Mouse (Mus musculus) stomach, postnatal 0 days (tissue): ENCODE measurements around the gene Rab17. TPM values are rescaled to one million over a fixed set of nuclear protein-coding genes. Genes with fewer than 3 reads are reported as not detected.

ENCODE experiments used
- ATAC-seq: fragments of 200-750 bp; cut with Nextera tagmentation; 2 replicates; pipeline ENCODE4 v1.8.0; 2017; ENCODE audit not compliant: low FRiP score, low TSS enrichment
- DNase-seq: peaks from one replicate; pipeline ENCODE4 v3.0.0-alpha.2; 2016; ENCODE audit warnings: low spot score
- H3K27ac ChIP-seq: fragments of 300-500 bp; sonication (generic); replicated peaks from 2 replicates; pipeline ENCODE4 v1.5.1; 2014; ENCODE audit warnings: mild to moderate bottlenecking, control low read depth
- H3K27me3 ChIP-seq: fragments of 300-500 bp; sonication (generic); 2 replicates; pipeline ENCODE4 v1.6.1; 2014; ENCODE audit warnings: low read length; ENCODE audit not compliant: control insufficient read depth, insufficient read depth
- H3K36me3 ChIP-seq: fragments of 300-500 bp; sonication (generic); 2 replicates; pipeline ENCODE4 v1.6.1; 2014; ENCODE audit warnings: low read length, mixed read lengths; ENCODE audit not compliant: control insufficient read depth, insufficient read depth
- H3K4me1 ChIP-seq: fragments of 300-500 bp; sonication (generic); replicated peaks from 2 replicates; pipeline ENCODE4 v1.6.1; 2014; ENCODE audit warnings: antibody characterized with exemption; ENCODE audit not compliant: control insufficient read depth, insufficient read depth
- H3K4me2 ChIP-seq: fragments of 300-500 bp; sonication (generic); replicated peaks from 2 replicates; pipeline ENCODE4 v1.6.1; 2014; ENCODE audit warnings: low read depth, mild to moderate bottlenecking, control low read depth, moderate library complexity
- H3K4me3 ChIP-seq: fragments of 300-500 bp; sonication (generic); 2 replicates; pipeline ENCODE4 v1.5.1; 2014; ENCODE audit warnings: low read depth, low read length, control low read depth
- H3K9ac ChIP-seq: fragments of 300-500 bp; sonication (generic); 2 replicates; pipeline ENCODE4 v1.6.1; 2014; ENCODE audit warnings: mild to moderate bottlenecking, low read length, control low read depth, mixed read lengths
- H3K9me3 ChIP-seq: fragments of 300-500 bp; sonication (generic); 2 replicates; pipeline ENCODE4 v1.6.1; 2016; ENCODE audit warnings: low read length; ENCODE audit not compliant: control insufficient read depth
- CTCF ChIP-seq: IDR thresholded peaks from 2 replicates; pipeline ENCODE4 v1.5.1; 2016; ENCODE audit warnings: antibody characterized with exemption, low read depth, mild to moderate bottlenecking, moderate library complexity
- EP300 ChIP-seq: optimal IDR thresholded peaks from 2 replicates; pipeline ENCODE3; 2016; ENCODE audit warnings: antibody characterized with exemption
- WGBS: fragments of 180-500 bp; shearing (Covaris S2); extraction: QIAGEN DNeasy Blood & Tissue Kit; methylation state at CpG from one replicate; pipeline ENCODE4 v1.1.7; 2014; 5-methylcytosine and 5-hydroxymethylcytosine counted together
- polyA plus RNA-seq: library from polyadenylated mRNA; unstranded; fragments of >200 nt; fragmentation: Nextera tagmentation; extraction: Ambion mirVana; gene quantifications from 2 replicates; pipeline ENCODE4 v1.2.1, GENCODE M21; 2015

The Rab17 gene
- polyA plus RNA-seq, 1 experiment from 2014 or later: 5.7 TPM

- 10% methylated on average over 17 of the region's 17 CpGs for WGBS
- 0 out of 2 replicates have a peak overlapping the region, but pooled peaks have one; percentile 43 for H3K9ac ChIP-seq
- TF ChIP-seq CTCF (peak; percentile 72), EP300 (no peak)
These were observed 59.8 kb downstream of the Rab17 start for GRCm38 (mm10) chr1:90909631-90910152.

GRCm38 (mm10) chr1:90909161-90909560 lies 60.3 kb downstream of the Rab17 start:
- no peak for TF ChIP-seq EP300
- ATAC-seq: peak; percentile 6; the same call in 1 of the 2 replicates
- no peak overlapping the region for H3K4me3 ChIP-seq
- no peak overlapping the region for H3K9ac ChIP-seq
- no peaks in the 10 kb centered on the region for H3K36me3 ChIP-seq
- H3K4me1 ChIP-seq: peaks cover 14% of the 10 kb centered on the region
- peak; percentile 44 for DNase-seq
- peak overlapping the region; percentile 42; the same call in 1 of the 2 replicates for H3K4me2 ChIP-seq
- H3K27me3 ChIP-seq: no peaks in the 10 kb centered on the region
- H3K27ac ChIP-seq: peak overlapping the region; percentile 74
- no peaks in the 10 kb centered on the region for H3K9me3 ChIP-seq

More at GRCm38 (mm10) chr1:90909631-90910152, 59.8 kb downstream of the Rab17 start:
- H3K4me2 ChIP-seq: peak overlapping the region; percentile 42
- H3K27ac ChIP-seq: peak overlapping the region; percentile 74
- H3K9me3 ChIP-seq: no peaks in the 10 kb centered on the region
- peak overlapping the region; percentile 25 for H3K4me3 ChIP-seq
- no peaks in the 10 kb centered on the region for H3K27me3 ChIP-seq
- ATAC-seq (peak; percentile 84), DNase-seq (peak; percentile 87)
- H3K4me1 ChIP-seq: peaks cover 14% of the 10 kb centered on the region
- no peaks in the 10 kb centered on the region for H3K36me3 ChIP-seq

Other genes with a start within 250 kb of the Rab17 start
- gene Col6a3, start 125.7 kb downstream of the Rab17 start, polyA plus RNA-seq: 56.9 and 60.5 TPM in 2 replicates
- gene Mlph, start 54.6 kb downstream of the Rab17 start, polyA plus RNA-seq: 8.8 and 9.8 TPM in 2 replicates
- not detected in 2 replicates for gene Prlh, start 16.6 kb downstream of the Rab17 start, polyA plus RNA-seq
- gene Lrrfip1, start 29.1 kb upstream of the Rab17 start, polyA plus RNA-seq: 69.4 and 79.0 TPM in 2 replicates
- gene Rbm44, start 175.4 kb upstream of the Rab17 start, polyA plus RNA-seq: 0.15 and 0.24 TPM in 2 replicates
- 10.5 and 11.5 TPM in 2 replicates for gene Ramp1, start 210.2 kb upstream of the Rab17 start, polyA plus RNA-seq